Mouse (Mus musculus) c-Kit-positive CD71-positive TER-119-positive erythroid progenitor cells, embryonic 14.5 days (primary cell): Measurements from ENCODE around the gene Txndc8.

ENCODE experiments used
- DNase-seq: peaks from one replicate; pipeline ENCODE4 v3.0.0-alpha.2; 2013; ENCODE audit warnings: low spot score

Txndc8 gene

DNA sequence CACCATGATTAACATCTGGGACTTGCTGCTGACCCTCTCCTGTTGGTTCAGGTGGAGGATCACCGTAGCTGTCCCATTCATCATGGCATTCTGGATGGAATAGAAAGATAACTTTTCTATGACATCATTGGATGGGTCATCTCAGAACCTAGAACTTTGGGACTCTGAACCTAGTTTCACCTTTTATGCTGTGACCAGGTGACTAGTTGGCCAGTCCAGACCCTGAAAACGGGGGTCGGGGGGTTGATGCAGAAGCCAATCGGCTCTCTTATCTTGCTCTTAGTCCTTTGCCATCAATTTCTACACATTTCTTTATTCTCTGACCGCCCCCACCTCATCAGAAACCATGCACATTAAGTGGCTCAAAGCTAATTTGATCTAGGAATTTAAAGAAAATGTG is at the start of gene Txndc8:
Txndc8 (minus strand) TSS at position 101 of the 400 bp plus-strand sequence.
- no peak for DNase-seq

DNA sequence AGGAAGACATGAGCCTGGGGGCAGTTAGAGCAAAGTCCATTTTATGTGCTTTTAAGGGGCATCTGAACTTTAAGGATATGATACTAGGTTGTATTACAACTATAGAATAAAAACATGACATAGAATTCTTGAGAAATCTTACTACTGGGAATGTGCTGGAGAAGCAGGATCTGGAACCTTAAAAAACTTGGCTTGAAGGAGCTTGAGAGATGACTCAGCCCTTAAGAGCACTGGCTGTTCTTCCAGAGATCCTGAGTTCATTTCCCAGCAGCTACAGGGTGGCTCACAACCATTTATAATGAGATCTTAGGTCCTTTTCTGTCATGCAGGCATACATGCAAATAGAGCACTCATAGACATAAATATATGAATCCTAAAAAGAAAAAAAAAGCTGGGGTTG is 46.7 kb upstream of the Txndc8 start:
- DNase-seq: no peak

DNA sequence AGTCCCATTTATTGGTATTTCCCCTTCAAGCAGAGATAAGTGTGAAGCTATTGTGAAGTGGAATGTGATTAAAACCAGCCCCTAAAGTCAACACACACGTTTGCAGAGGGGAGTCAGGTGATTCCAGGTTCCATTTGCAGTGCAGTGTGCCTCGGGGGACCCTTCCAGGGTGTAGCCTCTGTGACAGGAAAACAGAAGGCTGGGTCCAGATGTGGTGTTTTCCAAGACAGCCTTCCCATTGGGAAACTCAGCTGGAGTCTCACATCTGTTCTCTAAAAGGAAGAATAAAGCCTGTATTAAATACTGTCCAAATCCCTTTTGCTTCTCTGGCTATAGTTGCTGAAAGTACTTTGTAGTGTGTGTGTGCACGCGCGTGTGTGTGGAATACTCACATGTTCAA is 45.5 kb upstream of the Txndc8 start:
- DNase-seq: no peak

DNA sequence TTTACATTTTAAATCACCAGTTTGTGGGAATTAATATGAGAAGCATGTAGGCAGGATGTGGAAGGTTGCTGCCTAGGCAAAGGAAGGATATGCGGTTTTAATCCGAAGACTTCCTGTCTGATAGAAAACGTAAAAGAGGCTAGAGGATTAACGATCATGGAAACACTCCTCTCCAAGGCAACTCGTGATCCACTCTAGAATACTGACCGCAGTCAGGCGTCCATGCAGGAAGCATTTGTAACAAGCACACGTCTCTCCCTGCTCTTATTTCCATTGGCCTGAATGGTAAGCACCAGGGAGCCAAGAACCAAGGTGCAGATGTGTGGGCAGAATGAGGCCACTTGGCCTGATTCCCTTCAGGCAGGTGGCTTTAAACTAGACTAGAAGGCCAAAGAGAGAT is 41.8 kb upstream of the Txndc8 start:
- no peak for DNase-seq

DNA sequence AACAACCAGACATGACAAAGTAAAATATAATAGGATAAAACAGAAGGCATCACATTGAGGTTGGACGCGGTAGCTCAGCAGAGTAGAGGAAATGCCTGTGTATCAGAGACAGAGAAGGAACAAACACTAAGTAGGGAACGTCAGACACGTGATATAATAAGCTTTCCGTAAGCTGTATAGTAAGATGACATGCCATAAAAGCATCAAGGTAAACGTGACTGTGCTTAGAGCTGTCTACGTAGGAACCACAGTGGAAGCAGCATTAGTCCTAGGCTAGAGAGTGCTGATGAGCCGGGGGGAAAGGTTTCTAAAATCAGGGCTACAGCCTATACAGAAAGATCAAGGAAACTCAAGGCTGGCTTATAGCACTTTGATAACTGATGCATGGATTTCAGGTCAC is 41.4 kb upstream of the Txndc8 start:
- no peak for DNase-seq

DNA sequence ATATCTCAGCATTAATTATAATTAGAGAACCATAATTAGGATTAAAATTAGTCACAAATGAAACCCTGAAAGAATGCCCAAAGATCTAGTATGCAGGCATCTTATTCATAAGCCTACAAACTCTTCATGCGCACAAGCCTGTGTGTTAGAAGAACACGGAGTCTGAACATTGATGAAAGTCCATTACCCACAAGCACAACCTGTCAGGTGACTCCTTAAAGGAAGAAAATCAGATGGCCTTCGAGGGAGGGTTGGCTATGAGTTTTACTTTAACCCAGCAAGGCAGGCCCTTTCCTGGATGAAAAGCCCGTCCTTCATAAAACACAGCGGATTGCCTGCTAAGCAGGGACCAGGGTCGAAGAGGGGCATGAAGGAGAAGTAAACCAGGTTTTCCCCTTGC is 35.9 kb upstream of the Txndc8 start:
- DNase-seq: no peak

DNA sequence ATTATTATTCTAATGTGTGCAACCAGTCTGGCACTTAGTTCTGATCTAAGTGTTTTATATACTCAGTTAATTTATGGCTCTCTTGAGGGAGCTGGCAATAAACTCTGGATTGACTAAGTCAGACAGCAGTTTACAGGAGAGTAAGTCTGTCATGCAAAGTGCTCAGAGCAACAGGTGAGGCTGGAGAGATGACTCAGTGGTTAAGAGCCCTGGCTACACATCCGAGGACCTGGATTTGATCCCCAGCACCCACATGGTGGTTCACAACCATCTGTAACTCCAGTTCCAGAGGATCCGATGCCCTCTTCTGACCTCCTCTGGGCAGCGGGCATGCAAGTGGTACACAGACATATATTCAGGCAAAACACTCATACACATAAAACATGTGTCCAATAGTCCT is 35.4 kb upstream of the Txndc8 start:
- no peak for DNase-seq

DNA sequence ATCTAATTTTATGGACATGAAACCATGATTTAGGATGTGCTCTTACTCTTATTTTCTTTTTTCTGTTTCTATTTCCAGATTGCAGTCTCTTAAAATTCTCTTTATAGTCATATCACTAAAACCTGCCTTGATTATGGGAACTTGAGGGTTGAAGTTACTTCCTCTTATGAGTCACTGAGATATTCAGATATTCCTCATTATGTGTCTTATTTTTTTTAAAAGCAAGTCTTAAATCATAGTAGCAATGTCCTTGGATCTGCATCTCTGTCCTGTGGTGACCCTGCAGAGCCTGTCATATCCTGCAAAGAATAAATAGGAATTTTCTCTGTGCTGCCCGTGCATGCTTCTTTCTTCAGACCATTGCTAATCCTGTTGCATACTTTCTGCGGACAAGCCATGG is 31.2 kb upstream of the Txndc8 start:
- DNase-seq: no peak

DNA sequence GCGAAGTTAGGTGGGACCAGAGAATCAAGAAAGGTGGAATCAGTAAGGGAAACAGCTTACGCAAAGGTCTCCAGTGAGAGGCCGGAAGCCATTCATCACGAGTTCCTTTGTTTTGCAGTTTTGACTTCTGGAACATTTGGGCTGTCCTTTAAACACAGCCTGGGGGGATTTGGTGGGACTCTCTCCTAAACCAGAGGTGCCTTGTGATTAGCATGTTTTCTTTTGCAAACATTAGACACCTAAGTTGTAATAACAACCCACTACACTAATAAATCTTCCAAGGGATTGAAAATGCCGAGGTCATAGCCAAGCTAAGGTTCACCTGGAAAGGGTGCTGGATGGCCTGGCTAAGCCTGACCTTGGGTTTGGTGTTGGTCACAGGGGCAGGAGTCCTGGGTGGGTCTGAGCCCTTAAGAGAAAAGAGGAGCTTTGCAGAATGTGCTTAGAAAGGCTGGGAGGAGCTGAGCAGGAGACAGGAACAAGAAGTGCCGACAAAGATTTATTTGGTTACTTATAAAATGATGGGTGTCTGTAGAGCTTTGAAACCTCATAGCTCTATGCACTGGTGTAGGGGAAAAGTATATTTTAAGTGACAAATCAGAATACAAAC is 28.3 kb upstream of the Txndc8 start:
- DNase-seq: no peak

DNA sequence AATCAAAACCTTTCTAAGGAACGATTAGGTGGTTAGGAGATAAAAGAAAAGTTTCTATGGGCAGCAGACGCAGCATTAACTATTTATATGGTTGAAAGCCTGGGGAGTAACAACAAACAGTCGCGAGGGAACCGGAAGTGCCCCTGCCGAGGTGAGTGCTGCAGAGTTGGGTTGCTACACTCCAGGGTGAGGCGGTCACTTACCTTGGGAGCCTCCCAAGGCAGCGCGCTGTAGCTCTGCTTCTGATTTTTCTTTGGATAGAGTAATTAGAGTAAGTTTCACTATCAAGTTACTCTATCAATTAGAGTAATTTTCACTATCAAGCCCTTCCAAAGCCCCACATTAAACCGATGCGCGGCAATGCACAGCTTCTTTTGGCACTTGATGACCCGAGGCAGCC is 25.7 kb upstream of the Txndc8 start:
- no peak for DNase-seq

DNA sequence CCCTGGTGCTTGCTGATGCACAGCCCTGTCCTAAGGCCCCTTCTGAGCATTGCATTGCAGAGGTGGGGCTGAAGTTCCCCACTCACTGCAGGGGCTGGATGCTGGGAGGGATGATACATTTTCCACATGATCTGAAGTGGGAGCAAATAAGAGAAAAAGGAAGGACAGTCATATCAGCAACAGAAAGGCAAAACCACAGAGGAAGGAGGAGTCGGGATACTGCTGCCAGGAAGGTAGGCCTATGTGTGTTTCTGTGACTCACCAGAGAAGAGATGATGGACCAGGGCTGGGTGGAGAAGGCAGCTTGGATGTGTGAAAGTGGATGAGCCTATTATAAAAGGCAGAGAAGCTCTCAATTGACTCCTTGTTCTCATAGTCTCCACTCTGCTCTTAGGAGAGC is 23.8 kb upstream of the Txndc8 start:
- DNase-seq: no peak

DNA sequence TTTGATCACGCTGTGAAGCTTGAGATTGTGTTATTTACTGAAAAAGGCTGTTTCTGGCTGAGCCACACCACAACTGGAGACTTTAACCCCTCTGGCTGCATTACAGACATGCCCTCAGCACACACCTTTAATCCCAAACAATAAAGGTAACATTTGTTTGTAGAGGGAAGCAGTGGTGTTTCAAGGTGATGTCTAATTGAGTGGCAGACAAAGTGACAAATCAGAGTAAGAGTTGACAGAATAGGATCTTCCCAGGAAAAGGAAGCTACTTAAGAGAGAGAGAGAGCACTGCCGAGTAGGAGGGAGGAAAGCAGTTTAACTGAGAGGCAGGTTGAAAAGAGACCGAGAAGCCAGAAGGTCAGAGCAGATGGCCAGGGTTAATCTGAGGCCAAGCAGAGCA is 5.4 kb downstream of the Txndc8 start:
- no peak for DNase-seq

DNA sequence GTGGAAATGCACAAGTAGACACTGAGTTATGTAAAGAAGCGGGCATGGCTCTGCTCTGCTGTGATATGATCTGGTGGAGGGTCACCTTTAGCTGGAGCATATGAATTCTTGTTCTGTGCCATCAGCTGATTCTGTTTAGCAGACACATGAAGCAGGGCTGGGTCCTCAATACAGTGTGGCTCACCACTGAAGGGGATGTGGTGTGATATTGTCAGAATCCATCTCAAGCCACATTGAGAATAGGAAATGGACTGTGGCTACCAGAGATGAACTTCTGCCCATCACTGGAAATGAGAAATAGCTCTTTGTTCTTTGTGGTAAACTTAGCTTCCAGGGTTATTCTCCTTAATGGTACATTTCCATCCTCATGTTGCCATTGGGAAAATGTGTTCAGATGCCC is 17.5 kb downstream of the Txndc8 start:
- DNase-seq: no peak

DNA sequence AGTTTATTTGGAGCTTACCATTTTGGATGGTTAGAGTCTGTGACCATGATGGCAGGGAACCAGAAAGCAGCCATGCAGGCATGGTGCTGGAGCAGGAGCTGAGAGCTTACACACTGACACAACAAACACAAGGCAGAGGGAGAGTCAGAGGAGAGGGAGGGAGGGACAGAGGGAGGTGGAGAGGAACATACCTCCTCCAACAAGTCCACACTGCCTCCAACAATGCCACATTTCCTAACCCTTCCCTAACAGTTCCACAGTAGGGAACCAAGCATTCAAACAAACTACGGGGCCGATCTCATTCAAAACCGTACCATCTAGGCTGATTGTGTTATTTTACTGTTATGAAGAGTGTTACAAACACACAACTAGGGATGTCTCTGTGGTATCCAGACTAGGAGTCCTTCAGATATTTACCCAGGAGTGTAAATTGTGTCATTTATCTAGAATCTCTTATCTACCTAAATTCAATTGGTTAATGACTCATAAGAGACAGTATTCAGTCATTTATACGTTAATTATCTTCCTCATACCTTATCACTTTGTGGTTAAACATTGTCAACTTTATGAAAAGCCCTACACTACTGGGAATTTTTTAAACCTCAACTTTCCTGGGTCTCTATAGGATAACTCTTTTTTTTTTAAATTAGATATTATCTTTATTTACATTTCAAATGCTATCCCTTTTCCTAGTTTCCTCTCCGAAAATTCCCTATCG is 34.4 kb downstream of the Txndc8 start:
- no peak for DNase-seq

DNA sequence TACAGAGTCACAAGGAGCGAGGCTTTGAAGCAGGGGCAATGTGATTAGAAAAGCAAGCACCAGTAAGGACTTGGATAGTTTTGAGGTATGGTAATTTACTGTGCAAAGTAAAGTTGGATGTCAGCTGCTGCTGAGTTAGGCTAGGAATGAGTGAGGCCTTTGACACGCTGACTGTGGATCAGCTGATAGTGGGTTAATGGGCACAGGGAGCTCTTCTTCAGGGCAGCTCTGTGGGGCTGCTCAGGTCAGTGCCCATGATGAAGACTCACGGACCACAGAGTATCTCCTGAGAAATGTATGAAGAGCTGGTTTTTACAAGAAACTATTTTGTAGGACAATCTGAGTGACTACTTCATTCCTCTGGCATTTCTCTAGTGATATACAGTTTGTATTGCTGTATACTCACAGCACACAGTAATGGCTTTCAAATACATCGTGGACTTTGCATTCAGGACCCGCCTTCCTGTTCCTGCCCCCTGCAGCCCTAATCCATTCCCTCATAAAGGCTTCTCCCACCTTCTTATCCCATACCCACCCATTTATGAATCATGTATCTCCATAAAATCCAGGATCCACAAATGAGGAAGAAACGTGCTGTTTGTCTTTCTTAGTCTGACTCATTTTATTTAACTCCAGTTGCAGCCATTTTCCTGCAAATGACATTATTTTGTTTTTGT is 35.2 kb downstream of the Txndc8 start:
- no peak for DNase-seq

DNA sequence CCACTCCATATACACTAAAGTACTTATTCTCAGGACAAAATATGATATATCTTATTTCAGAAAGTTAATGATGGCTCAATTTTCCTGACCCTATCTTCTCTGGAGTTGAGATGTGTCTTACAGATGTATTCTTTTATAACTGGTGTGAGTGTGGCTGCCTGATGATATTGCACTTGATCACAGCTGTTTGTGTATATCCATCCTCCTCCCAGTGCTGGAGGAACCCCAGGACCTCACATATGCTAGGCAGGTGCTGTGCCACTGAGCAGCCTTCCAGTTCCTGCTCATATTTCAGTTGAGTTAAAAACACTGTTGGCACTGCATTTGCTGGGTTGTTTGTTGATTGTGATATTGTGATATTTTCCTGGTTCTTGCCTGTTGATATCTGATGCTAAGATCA is 38.6 kb downstream of the Txndc8 start:
- DNase-seq: no peak

DNA sequence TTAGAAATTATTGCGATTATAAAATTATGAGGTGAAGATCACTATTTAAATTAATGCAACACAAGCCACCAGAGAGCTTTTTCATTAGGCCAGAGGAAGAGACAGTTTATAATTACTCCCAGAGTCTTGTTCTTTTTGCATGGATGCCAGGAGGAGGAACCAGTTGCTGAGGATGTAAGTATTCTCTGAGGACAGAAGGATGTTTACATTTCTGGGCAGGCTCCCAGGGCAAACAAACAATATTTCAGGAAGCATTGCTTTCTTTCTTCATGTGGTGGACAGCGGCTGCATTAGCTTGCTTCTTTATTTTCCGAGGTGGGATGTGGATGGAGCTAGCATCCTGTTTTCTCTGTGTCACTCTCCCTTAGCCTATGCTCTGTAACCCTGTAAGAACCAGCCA is 41.7 kb downstream of the Txndc8 start:
- DNase-seq: no peak

DNA sequence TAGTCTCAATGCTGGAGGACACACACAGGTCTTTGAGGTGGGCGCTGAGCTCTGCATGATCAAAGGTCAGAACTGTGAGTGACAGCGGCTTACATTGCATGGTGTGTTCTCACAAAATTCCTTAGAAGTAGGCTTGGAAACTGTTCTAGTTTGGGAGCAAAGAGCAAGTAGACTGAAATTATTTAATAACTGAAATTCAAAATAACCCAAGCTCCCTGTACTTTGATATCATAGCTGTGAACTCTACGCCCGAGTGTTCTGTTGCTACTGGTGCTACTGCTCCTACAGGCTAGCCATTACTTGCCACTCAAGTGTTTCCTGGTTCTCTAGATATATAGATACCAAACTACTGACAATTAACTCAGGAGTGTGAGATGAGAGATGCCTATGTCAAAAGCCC is 43.4 kb downstream of the Txndc8 start:
- no peak for DNase-seq

DNA sequence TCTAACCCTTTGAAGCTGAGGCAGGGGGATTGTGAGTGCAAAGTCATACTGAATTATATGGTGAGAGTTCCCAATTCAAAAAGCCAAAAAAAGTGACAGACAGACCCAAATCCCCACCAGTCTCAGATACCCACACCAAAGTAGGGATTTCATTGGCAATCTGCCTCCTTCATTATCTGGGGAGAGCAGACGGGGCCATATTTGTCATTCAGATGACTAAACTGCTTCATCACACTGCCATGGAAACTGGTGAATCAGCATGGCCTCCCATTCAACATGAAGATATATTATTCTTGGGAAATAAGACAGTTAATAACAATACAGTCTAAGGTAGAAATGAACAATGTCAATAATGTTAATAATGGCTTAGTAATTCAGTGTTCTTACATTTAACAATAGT is 44.8 kb downstream of the Txndc8 start:
- no peak for DNase-seq

DNA sequence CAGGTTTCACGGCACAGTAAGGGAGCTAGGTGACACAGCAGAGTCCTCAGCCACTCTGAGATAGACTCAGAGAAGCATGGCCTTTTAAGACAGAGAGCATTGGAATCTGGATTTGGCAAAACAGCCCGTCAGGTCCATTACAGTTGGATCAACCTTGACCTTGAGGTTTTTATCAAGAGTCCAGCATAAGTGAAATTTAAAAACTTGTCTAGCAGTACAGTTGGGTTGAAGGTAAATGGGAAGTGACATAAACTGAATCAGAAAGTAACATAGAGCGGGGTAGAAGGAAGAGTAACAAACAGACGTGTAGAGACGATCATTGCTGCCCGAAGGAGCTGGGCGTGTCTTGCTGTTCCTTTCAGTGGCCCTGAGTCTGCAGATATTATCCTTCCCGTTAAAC is 49.9 kb downstream of the Txndc8 start:
- no peak for DNase-seq

DNA sequence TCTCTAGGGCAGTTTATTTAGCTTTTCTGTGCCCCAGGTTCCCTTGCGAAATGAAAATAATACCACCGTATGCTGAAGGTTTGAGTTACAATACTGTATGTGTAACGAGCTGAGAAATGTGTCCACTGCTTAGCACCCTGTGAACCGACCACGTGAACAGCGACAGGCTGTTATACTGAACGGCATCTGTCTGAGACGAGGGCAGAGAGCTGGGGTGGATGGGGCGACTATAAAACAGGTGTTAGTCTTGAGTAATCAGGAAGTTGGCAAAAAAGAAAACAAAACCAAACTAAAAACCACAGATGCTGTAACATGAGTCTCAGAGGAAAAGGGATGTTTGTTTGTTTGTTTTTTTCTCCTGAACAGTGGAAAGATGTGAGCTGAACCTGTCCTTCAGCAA is 50.8 kb downstream of the Txndc8 start:
- no peak for DNase-seq

DNA sequence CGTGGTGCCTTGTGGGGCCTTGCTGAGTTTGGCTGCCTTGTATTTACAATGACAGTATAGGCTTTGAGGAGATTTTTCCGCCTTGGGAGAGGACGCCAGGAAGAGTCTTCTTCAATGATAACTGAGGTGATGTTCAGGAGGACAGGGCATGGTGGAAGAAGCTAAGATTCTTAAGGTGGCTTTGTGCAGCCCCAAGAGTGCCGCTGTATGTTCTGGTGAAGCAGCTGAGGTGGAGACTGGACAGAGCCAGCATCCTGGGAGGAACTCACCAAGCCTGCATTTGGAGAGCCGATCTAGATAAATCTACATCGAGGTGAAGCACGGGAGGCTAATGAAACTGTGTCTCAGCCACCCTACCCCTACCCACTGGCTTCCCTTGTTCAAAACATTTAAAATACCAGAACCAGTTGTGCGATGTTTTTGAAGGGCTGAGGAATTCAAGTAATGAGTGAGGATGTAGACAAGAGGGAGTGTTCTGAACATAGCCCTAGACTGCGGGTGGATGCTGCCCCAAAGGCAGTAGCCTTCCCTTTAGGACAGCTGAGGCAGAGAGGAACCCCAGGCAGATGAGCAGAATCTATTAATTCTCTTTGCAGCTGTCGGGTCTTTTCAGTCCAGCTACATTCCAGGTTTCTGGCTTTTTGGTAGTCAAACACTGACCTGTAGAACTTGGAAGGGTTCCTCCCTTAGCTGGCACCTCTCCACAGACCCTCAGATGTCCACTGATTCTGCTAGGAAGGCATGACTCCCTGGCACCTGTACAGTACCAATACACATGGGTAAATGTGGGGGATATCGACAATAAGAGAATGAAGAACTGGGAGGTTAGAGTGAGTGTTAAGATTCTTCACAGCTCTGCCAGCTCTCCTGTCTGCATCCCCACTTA is 51.5 kb downstream of the Txndc8 start:
- DNase-seq: no peak
